Mouse (Mus musculus): ENCODE results near the gene Gpr75.

DNA sequence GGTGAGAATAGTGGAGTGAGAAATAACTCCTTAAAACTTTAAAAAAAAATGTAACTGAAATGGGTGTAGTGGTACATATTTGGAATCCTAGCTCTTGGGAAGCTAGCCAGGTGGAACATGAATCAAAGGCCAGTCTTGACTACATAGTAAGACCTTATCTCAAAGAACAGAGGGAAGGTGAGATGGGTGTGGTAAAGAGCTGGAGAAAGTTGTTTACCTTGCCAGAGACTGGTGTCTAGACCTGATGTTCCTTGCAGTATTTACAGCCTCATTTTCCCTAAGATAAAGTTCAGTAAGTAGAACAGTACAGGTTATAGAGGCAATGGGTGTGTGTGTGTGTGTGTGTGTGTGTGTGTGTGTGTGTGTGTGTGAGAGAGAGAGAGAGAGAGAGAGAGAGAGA is 12.7 kb upstream of the Gpr75 start:
- no peak for TF ChIP-seq CTCF (IDR thresholded peaks at IDR 0.05; ENCODE audit: low read depth, low read length)
- no peak for TF ChIP-seq GATA2 (IDR thresholded peaks at IDR 0.05; ENCODE audit: borderline replicate concordance, low read depth, low read length)
- TF ChIP-seq TAL1 (conservative IDR thresholded peaks at IDR 0.05; ENCODE audit: low read depth, low read length) = no peak
- TF ChIP-seq GATA1 (IDR thresholded peaks at IDR 0.05; ENCODE audit: borderline replicate concordance, low read length) = no peak
- no peak for TF ChIP-seq POLR2AphosphoS5 (IDR thresholded peaks at IDR 0.05; ENCODE audit: insufficient replicate concordance, low read depth, low read length)
